Mouse (Mus musculus): ENCODE results near the gene Gm17078.
"Not testable (repeated sequence)": the region's sequence is repeated elsewhere in the genome, so short reads cannot be mapped to it uniquely, and the experiment has no call there.

The Gm17078 gene

DNA sequence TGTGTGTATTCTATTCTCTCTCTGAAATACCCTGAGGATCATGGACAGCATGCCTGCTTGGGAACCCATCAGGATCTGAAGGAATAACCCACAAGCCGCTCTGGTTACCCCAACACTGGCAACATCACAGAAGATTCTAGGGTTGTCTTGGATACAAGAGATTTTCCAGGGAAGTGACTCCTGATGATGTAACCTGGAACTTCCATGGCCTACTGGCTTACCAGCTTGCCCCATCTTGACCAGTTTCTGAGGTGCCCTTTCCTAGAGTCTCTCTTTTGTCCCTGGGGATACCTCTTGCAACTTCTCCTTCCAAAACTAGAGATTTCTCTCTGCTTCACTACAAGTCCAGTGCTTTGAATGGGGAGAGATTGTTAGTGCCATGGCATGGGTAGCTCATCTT, at the start of gene Gm17078:
Gm17078 (minus strand) TSS at position 101 of the 400 bp plus-strand sequence.
- DNase-seq = no peak

- not testable (repeated sequence) for DNase-seq
These were observed 24.5 kb upstream of the Gm17078 start, which contains the start of gene Gm4181 for GRCm38 (mm10) chr14:51635566-51635965. Gene Gm4181, minus strand, starts transcription at chr14:51635666.

DNA sequence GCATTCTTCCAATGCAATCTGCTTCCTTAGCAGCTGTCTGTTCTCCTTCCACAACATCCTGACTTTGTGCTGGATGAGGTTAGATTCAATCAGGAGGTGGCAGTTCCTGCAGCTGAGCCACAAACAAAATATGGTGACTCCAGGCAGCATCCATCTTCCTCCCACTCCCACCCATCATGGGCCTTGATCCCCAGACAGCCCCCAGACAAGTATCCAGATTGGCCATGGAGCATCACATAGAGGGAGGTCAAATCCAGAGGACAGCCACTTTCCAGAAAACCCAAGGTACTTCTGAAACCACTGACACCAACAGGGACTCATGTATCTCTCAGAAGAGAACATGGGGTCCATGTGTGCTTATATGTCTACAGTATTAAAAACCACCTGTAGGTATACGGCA, 21.3 kb upstream of the Gm17078 start:
- DNase-seq = peak; percentile 1

GRCm38 (mm10) chr14:51592039-51592438, 19.1 kb downstream of the Gm17078 start, which contains the start of gene Gm17174:
Gene Gm17174, minus strand, starts transcription at chr14:51592139.
- not testable (repeated sequence) for DNase-seq

DNA sequence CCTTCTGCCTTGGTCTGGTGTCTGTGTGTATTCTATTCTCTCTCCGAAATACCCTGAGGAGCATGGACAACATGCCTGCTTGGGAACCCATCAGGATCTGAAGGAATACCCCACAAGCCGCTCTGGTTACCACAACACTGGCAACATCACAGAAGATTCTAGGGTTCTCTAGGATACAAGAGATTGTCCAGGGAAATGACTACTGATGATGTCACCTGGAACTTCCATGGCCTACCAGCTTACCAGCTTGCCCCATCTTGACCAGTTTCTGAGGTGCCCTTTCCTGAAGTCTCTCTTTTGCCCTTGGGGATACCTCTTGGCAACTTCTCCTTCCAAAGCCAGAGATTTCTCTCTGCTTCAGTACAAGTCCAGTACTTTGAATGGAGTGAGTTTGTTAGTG, 37.1 kb downstream of the Gm17078 start, which contains the start of gene Gm17175:
Gm17175 (minus strand) TSS at position 101 of the 400 bp plus-strand sequence.
- DNase-seq = not testable (repeated sequence)
